Mouse (Mus musculus): Measurements from ENCODE around the gene Cadps2.

- TF ChIP-seq CTCF (conservative IDR thresholded peaks at IDR 0.05 in 1 of 2, IDR thresholded peaks at IDR 0.05 in 1 of 2; ENCODE audit: low read depth in 2 of 2, low read length in 2 of 2) (no peak), KAT2A (IDR thresholded peaks at IDR 0.05; ENCODE audit: insufficient replicate concordance, low read length) (no peak), MEF2A (IDR thresholded peaks at IDR 0.05; ENCODE audit: borderline replicate concordance, low read depth, low read length) (no peak), GABPA (IDR thresholded peaks at IDR 0.05; ENCODE audit: insufficient replicate concordance, low read depth, low read length) (no peak)
These were observed 110.6 kb downstream of the Cadps2 start for GRCm38 (mm10) chr6:23728620-23729019.

All from CH12.LX (cell line).